Mouse (Mus musculus): ENCODE results near the gene Olfr578. TPM values are rescaled to one million over a fixed set of nuclear protein-coding genes. Genes with fewer than 3 reads are reported as not detected.

The Olfr578 gene
- polyA plus RNA-seq (2015; fragmentation: Nextera tagmentation; extraction: Ambion mirVana) = not detected in 2 replicates

DNA sequence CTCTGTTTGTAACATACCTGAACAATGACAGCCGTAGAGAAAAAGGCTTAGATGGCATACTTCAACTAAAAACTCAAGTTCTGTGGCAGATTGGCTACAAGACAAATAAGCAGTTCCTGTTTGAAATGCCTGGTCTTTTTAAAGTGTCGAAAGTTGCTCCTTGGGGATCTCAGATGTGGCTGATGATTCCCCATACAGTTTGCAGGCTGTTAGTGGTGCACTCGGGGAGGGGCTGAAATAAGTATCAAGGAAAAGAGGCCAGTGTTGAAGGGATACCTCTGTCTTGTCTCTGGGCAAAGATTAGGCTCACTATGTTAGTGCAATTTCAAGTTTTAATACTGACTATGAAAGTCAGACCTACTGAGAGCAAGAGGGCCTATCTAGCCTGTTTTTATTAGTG lies at the start of gene Olfr578:
TSS of gene Olfr578 (minus strand) at position 101 of the 400 bp plus-strand sequence.

DNA sequence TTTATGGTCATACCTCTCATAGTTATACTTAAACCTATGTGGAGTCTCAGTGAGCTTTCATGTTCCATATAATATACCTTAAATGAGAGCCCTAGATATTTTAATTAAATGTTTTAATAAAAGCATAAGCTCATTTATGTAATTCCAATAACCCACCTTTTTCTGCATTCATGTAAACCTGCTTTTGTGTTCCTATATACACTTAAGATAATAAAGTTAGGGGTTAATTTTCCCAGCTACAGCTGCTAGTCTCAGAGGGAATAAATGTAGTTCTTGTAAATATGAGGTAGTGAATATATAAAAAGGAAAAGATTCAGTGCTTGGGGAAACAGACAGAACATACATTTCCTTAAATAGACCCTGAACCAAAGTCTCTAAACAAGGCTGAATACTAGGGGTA lies 48.6 kb upstream of the Olfr578 start, which contains the start of gene Olfr582:
TSS of gene Olfr582 (plus strand) at position 301 of the 400 bp plus-strand sequence.

DNA sequence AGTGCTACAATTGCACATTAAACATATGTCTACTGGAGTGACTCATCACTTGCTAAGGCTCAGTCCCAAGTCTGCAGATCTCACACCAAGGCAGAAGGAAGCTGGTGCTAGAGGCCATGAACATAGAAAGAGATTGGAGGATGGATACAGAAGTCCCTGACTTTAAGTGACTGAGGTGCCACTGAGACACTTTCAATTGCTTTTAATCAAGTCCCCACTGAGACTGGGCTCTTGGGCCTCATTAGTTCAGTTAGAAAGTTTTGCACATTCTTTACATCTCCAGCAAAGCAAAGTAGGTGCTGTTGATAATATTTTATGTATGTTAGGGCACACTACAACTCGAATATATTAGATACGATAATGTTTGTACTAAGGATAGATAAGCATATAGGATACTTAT lies 13.3 kb downstream of the Olfr578 start, which contains the start of gene Olfr577:
TSS of gene Olfr577 (minus strand) at position 101 of the 400 bp plus-strand sequence.

DNA sequence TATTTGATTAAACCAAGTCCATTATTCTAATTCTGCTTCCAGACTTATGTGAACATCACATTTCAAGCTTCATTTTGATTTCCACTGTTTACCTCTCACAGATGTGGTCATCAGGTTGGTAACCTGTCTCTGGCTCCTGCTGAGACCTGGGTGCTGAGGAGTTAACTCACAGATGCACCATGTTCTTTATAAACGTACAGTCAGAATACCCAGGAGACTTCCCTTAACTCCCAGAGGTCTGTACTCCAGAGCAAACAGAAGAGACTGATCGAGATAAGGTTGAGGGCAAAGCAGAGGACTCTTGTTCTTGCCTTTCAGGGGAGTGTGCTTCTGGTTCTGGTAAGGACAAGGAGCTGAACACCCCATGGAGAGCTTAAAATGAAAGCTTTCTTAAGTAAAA lies 26.8 kb downstream of the Olfr578 start, which contains the start of gene Olfr576:
TSS of gene Olfr576 (plus strand) at position 301 of the 400 bp plus-strand sequence.

DNA sequence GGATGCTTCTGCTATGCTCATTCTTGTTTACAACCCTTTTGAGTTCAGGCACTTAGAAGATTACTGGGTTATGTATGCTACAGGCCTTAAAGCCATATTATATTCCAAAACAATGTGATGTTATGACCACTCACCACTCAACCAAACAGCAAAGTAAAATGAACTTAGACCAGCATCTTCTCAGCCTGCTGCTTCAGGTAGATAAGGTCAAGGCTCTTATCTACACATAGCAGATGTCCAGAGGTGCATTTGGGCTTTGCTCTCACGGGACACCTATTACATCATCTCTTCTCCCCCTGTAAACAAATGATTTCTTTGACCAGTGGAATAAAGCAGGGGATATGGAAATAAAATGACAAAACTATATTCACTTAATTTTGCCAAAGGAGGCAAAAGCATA lies 30.5 kb downstream of the Olfr578 start, which contains the start of gene Olfr575:
TSS of gene Olfr575 (minus strand) at position 183 of the 400 bp plus-strand sequence.

DNA sequence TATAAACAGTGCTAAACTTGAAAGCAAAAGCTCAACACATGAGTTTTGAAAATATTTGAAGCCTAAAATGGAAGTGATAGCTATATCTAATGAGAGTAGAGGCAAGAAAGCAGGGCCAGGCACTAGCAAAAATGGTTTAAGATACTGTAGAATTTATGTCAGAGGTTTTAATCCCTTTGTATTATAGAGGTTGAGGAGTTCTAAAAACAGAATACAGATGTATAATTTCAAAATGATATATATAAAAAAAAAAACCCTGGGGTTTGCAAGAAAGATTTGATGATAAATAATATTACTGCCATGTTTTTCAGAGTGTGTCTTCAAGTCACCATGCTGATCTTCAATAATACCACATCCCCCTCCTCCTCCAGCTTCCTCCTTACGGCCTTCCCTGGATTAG lies 41.0 kb downstream of the Olfr578 start, which contains the start of gene Olfr574:
TSS of gene Olfr574 (plus strand) at position 301 of the 400 bp plus-strand sequence.

DNA sequence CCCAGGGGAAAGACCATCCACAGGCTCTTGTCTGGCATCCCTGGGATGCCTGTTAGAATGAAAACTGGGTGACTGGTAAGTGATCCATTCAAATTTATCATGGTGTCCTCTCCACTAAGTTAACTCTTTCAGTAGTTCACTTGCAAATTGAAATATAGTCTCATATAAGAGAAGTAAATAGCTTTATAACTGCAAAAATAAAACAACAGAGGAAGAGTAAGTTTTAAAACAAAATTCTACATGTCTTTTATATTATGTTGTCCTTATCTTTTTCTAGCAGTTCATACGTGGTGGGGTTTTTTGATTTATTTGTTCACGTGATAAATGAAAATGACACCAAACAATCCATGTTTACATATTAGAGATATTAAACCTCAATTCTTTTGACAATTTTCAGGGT lies 46.6 kb downstream of the Olfr578 start, which contains the start of gene Olfr573-ps1:
TSS of gene Olfr573-ps1 (minus strand) at position 101 of the 400 bp plus-strand sequence.

Other genes with a start within 250 kb of the Olfr578 start
- gene Olfr560, start 230.0 kb downstream of the Olfr578 start, polyA plus RNA-seq (2015; fragmentation: Nextera tagmentation; extraction: Ambion mirVana) = not detected in 2 replicates
- gene Olfr78, start 229.9 kb downstream of the Olfr578 start, polyA plus RNA-seq (2015; fragmentation: Nextera tagmentation; extraction: Ambion mirVana) = 1.7 and 8.6 TPM in 2 replicates
- not detected in 2 replicates for gene Olfr561, start 218.1 kb downstream of the Olfr578 start, polyA plus RNA-seq (2015; fragmentation: Nextera tagmentation; extraction: Ambion mirVana)
- not detected in 2 replicates for gene Olfr564, start 185.8 kb downstream of the Olfr578 start, polyA plus RNA-seq (2015; fragmentation: Nextera tagmentation; extraction: Ambion mirVana)
- not detected in 2 replicates for gene Olfr566, start 130.6 kb downstream of the Olfr578 start, polyA plus RNA-seq (2015; fragmentation: Nextera tagmentation; extraction: Ambion mirVana)
- not detected in 2 replicates for gene Olfr568, start 112.2 kb downstream of the Olfr578 start, polyA plus RNA-seq (2015; fragmentation: Nextera tagmentation; extraction: Ambion mirVana)
- gene Olfr569, start 98.4 kb downstream of the Olfr578 start, polyA plus RNA-seq (2015; fragmentation: Nextera tagmentation; extraction: Ambion mirVana) = not detected in 2 replicates
- not detected in 2 replicates for gene Olfr570, start 94.7 kb downstream of the Olfr578 start, polyA plus RNA-seq (2015; fragmentation: Nextera tagmentation; extraction: Ambion mirVana)
- not detected in 2 replicates for gene Olfr571, start 71.8 kb downstream of the Olfr578 start, polyA plus RNA-seq (2015; fragmentation: Nextera tagmentation; extraction: Ambion mirVana)
- not detected in 2 replicates for gene Olfr572, start 64.9 kb downstream of the Olfr578 start, polyA plus RNA-seq (2015; fragmentation: Nextera tagmentation; extraction: Ambion mirVana)
- not detected in 2 replicates for gene Olfr573-ps1, start 46.7 kb downstream of the Olfr578 start, polyA plus RNA-seq (2015; fragmentation: Nextera tagmentation; extraction: Ambion mirVana)
- not detected in 2 replicates for gene Olfr574, start 40.9 kb downstream of the Olfr578 start, polyA plus RNA-seq (2015; fragmentation: Nextera tagmentation; extraction: Ambion mirVana)
- not detected in 2 replicates for gene Olfr575, start 30.5 kb downstream of the Olfr578 start, polyA plus RNA-seq (2015; fragmentation: Nextera tagmentation; extraction: Ambion mirVana)
- not detected in 2 replicates for gene Olfr576, start 26.7 kb downstream of the Olfr578 start, polyA plus RNA-seq (2015; fragmentation: Nextera tagmentation; extraction: Ambion mirVana)
- not detected in 2 replicates for gene Olfr577, start 13.4 kb downstream of the Olfr578 start, polyA plus RNA-seq (2015; fragmentation: Nextera tagmentation; extraction: Ambion mirVana)
- not detected in 2 replicates for gene Olfr582, start 48.7 kb upstream of the Olfr578 start, polyA plus RNA-seq (2015; fragmentation: Nextera tagmentation; extraction: Ambion mirVana)
- not detected in 2 replicates for gene Olfr583, start 62.0 kb upstream of the Olfr578 start, polyA plus RNA-seq (2015; fragmentation: Nextera tagmentation; extraction: Ambion mirVana)
- not detected in 2 replicates for gene Olfr584, start 92.6 kb upstream of the Olfr578 start, polyA plus RNA-seq (2015; fragmentation: Nextera tagmentation; extraction: Ambion mirVana)
- not detected in 2 replicates for gene Olfr585, start 108.4 kb upstream of the Olfr578 start, polyA plus RNA-seq (2015; fragmentation: Nextera tagmentation; extraction: Ambion mirVana)
- gene Olfr586, start 136.3 kb upstream of the Olfr578 start, polyA plus RNA-seq (2015; fragmentation: Nextera tagmentation; extraction: Ambion mirVana) = not detected in 2 replicates
- gene Olfr588-ps1, start 151.6 kb upstream of the Olfr578 start, polyA plus RNA-seq (2015; fragmentation: Nextera tagmentation; extraction: Ambion mirVana) = not detected in 2 replicates
- not detected in 2 replicates for gene Olfr589, start 167.0 kb upstream of the Olfr578 start, polyA plus RNA-seq (2015; fragmentation: Nextera tagmentation; extraction: Ambion mirVana)
- not detected in 2 replicates for gene Olfr591, start 189.0 kb upstream of the Olfr578 start, polyA plus RNA-seq (2015; fragmentation: Nextera tagmentation; extraction: Ambion mirVana)
- not detected in 2 replicates for gene Olfr592, start 195.5 kb upstream of the Olfr578 start, polyA plus RNA-seq (2015; fragmentation: Nextera tagmentation; extraction: Ambion mirVana)
- gene Olfr593, start 222.5 kb upstream of the Olfr578 start, polyA plus RNA-seq (2015; fragmentation: Nextera tagmentation; extraction: Ambion mirVana) = not detected in 2 replicates
- not detected in 2 replicates for gene Olfr594, start 227.7 kb upstream of the Olfr578 start, polyA plus RNA-seq (2015; fragmentation: Nextera tagmentation; extraction: Ambion mirVana)